Mouse (Mus musculus): ENCODE data around the gene Neurod6. TPM values are rescaled to one million over a fixed set of nuclear protein-coding genes. Genes with fewer than 3 reads are reported as not detected.

The Neurod6 gene
- polyA plus RNA-seq, 1 experiment from 2014 or later: 18.0 TPM

DNA sequence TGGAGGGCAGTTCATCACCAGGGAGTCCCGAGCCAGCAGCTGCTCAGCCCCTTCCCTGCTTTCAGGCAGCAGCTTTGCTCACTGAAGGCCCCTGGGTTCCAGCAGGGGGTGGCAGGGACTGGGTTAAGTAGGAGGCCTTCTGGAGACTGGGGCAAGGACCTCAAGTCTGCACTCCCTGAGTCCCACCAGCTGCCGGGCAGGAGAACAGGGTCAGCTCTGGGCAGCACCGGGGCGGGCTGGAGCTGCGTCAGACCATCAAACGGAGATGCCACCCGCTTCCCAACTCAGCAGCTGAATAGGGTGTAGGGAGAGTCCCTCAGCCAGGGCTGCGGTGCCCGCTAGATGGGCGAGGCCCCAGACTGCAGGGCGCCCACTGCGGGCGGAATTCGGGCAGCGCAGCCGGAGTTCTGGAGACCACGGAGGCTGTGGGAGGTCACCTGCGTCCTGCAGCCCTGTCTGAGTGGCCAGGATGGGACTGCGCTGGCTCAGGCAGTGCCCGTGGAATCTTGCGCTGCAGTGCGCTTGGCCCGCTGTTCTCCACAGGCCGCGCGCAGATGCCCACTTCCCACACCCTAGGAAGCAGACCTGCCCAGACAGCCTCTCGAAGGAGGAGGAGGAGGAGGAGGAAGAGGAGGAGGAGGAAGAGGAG, 4.3 kb downstream of the Neurod6 start:
- WGBS: 2% methylated on average over 27 of the region's 27 CpGs
- Histone ChIP-seq H3K36me3 (no peaks in the 10 kb centered on the region), H3K4me1 (peaks cover 9% of the 10 kb centered on the region), H3K27me3 (peaks cover 13% of the 10 kb centered on the region; the same call in 1 of the 2 replicates), H3K27ac (0 out of 2 replicates have a peak overlapping the region, but pooled peaks have one; percentile 25), H3K4me2 (replicated peaks) (peak overlapping the region; percentile 62), H3K4me3 (peak overlapping the region; percentile 39), H3K9me3 (replicated peaks) (no peaks in the 10 kb centered on the region), H3K9ac (peak overlapping the region; percentile 59)
- ATAC-seq (ENCODE audit: low FRiP score): peak; percentile 77

DNA sequence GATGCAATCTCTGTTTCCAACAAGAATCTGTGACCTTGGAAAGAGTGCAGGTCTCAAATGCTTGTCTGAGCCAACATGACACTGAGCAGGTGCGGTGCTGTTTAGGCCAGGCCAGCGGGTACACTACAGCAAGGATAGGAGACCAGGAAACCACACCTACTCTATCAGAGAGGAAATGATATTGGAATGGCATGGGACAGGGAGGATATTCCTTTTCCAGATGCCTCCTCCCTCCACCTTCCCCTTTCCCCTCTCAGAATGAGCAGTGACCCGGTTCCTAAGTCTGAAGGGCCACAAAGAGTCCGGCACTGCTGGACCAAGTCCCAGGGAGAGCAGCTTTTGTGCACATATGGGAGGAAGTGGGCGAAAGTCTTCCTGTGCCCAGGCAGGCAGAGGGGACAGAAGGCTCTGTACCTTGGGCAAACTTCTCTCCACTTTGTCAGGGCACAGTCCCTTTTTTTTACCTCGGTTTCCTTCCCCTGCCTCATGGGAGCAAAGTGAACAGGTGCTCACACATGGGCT, 4.9 kb downstream of the Neurod6 start:
- Histone ChIP-seq H3K4me2 (replicated peaks) (peak overlapping the region; percentile 62), H3K9me3 (replicated peaks) (no peaks in the 10 kb centered on the region), H3K4me1 (peaks cover 9% of the 10 kb centered on the region), H3K4me3 (no peak overlapping the region), H3K27me3 (peaks cover 13% of the 10 kb centered on the region; the same call in 1 of the 2 replicates), H3K36me3 (no peaks in the 10 kb centered on the region), H3K9ac (no peak overlapping the region), H3K27ac (no peak overlapping the region)
- WGBS: 63% methylated on average over 6 of the region's 6 CpGs
- no peak for ATAC-seq (ENCODE audit: low FRiP score)

DNA sequence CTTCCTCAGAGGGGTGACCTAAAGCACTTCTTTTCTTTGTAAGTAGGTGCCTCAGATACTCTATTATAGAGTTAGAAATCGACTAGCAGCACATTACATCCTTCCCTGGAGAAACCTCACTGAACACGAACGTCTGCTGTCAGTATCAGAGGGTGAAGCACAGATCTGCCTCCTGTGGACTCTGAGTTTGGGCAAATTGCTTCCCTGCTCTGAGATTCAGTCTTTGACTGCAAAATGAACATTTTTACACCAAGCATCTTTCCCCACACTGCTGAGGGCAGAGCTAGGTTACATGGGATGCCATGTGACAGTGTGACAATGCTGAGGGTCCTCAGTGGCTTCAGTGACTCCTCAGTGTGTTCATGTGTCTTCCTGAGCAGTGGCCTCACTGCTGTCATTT, 13.3 kb downstream of the Neurod6 start:
- H3K9me3 ChIP-seq (replicated peaks): no peaks in the 10 kb centered on the region
- H3K27ac ChIP-seq: no peak overlapping the region
- H3K27me3 ChIP-seq: no peaks in the 10 kb centered on the region
- no peak for ATAC-seq (ENCODE audit: low FRiP score)
- no peak overlapping the region for H3K4me2 ChIP-seq (replicated peaks)
- H3K4me1 ChIP-seq: no peaks in the 10 kb centered on the region
- H3K36me3 ChIP-seq: no peaks in the 10 kb centered on the region
- H3K9ac ChIP-seq: no peak overlapping the region
- 72% methylated on average over 3 of the region's 3 CpGs for WGBS
- H3K4me3 ChIP-seq: no peak overlapping the region

- Histone ChIP-seq H3K9ac (no peak overlapping the region), H3K4me2 (replicated peaks) (no peak overlapping the region), H3K4me1 (no peaks in the 10 kb centered on the region), H3K9me3 (replicated peaks) (no peaks in the 10 kb centered on the region), H3K4me3 (no peak overlapping the region), H3K27me3 (no peaks in the 10 kb centered on the region), H3K36me3 (no peaks in the 10 kb centered on the region), H3K27ac (no peak overlapping the region)
- WGBS: 64% methylated on average over 5 of the region's 5 CpGs
- ATAC-seq (ENCODE audit: low FRiP score): no peak
Measured at GRCm38 (mm10) chr6:55661126-55661915, 19.7 kb downstream of the Neurod6 start.

- H3K27ac ChIP-seq: no peak overlapping the region
- no peak for ATAC-seq (ENCODE audit: low FRiP score)
- no peak overlapping the region for H3K4me3 ChIP-seq
- no peaks in the 10 kb centered on the region for H3K27me3 ChIP-seq
- no peak overlapping the region for H3K4me2 ChIP-seq (replicated peaks)
- no peaks in the 10 kb centered on the region for H3K36me3 ChIP-seq
- WGBS: 64% methylated on average over 3 of the region's 3 CpGs
- H3K9ac ChIP-seq: no peak overlapping the region
- peaks cover 9% of the 10 kb centered on the region; the same call in 1 of the 2 replicates for H3K4me1 ChIP-seq
- H3K9me3 ChIP-seq (replicated peaks): no peaks in the 10 kb centered on the region
Measured at GRCm38 (mm10) chr6:55649996-55650395, 31.1 kb downstream of the Neurod6 start.

DNA sequence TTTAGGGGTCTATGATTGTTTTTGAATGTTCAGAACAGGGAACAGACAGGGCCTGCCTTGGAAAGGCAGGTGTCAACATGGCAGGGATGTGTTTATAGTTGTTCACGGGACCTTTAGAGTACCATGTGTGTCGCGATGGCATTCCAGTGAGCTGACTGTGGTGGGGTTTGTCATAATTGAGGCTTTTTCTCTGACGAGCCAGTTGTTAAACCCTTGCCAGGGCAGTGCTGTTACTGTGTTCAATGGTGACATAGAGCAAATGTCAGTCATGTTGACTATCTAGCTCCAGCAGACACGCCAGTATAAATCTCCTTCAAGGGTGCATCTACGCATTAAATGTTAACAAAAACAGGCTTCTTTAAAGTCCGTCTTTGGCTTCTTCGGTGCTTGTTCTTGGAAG, 31.5 kb downstream of the Neurod6 start:
- Histone ChIP-seq H3K27me3 (no peaks in the 10 kb centered on the region), H3K9ac (no peak overlapping the region), H3K36me3 (no peaks in the 10 kb centered on the region), H3K4me1 (peaks cover 9% of the 10 kb centered on the region; the same call in 1 of the 2 replicates), H3K9me3 (replicated peaks) (no peaks in the 10 kb centered on the region), H3K27ac (no peak overlapping the region), H3K4me2 (replicated peaks) (no peak overlapping the region), H3K4me3 (no peak overlapping the region)
- WGBS: 77% methylated on average over 8 of the region's 8 CpGs
- no peak for ATAC-seq (ENCODE audit: low FRiP score)

DNA sequence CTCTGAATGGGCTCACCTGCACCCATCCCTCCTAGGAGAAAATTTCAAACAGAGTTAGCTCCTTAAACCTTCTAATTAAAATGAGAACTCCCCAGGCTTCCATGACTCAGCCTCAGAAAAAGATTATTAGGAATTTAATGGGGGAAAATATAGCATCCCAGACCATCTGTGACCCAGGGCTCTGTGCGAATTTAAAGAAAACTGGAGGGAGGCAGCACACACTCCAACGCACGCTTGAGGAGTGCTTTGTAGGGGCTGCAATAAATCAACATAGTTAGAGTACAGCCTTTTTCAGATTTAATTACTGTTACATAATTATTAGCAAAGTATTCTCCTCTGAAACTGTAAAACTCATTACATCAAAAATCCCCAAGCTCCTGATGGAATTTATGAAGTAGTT, 32.2 kb downstream of the Neurod6 start:
- Histone ChIP-seq H3K9ac (no peak overlapping the region), H3K4me3 (no peak overlapping the region), H3K9me3 (replicated peaks) (no peaks in the 10 kb centered on the region), H3K4me1 (peaks cover 9% of the 10 kb centered on the region; the same call in 1 of the 2 replicates), H3K4me2 (replicated peaks) (no peak overlapping the region), H3K27ac (no peak overlapping the region), H3K36me3 (no peaks in the 10 kb centered on the region), H3K27me3 (no peaks in the 10 kb centered on the region)
- ATAC-seq (ENCODE audit: low FRiP score): no peak
- WGBS: 52% methylated on average over 3 of the region's 3 CpGs

GRCm38 (mm10) chr6:55647771-55648280, 33.2 kb downstream of the Neurod6 start:
- Histone ChIP-seq H3K4me3 (no peak overlapping the region), H3K27ac (no peak overlapping the region), H3K36me3 (no peaks in the 10 kb centered on the region), H3K9ac (no peak overlapping the region), H3K4me2 (replicated peaks) (no peak overlapping the region), H3K27me3 (no peaks in the 10 kb centered on the region), H3K9me3 (replicated peaks) (no peaks in the 10 kb centered on the region), H3K4me1 (peaks cover 9% of the 10 kb centered on the region; the same call in 1 of the 2 replicates)
- no peak for ATAC-seq (ENCODE audit: low FRiP score)
- WGBS: 65% methylated on average over 8 of the region's 8 CpGs

GRCm38 (mm10) chr6:55646824-55647560, 34.1 kb downstream of the Neurod6 start:
- H3K9me3 ChIP-seq (replicated peaks): no peaks in the 10 kb centered on the region
- H3K4me1 ChIP-seq: peaks cover 9% of the 10 kb centered on the region; the same call in 1 of the 2 replicates
- H3K36me3 ChIP-seq: no peaks in the 10 kb centered on the region
- H3K4me2 ChIP-seq (replicated peaks): no peak overlapping the region
- no peak overlapping the region for H3K4me3 ChIP-seq
- 49% methylated on average over 9 of the region's 9 CpGs for WGBS
- H3K27me3 ChIP-seq: no peaks in the 10 kb centered on the region
- H3K27ac ChIP-seq: no peak overlapping the region
- H3K9ac ChIP-seq: no peak overlapping the region
- ATAC-seq (ENCODE audit: low FRiP score): 0 out of 2 replicates have a peak, but pooled peaks have one; percentile 15

DNA sequence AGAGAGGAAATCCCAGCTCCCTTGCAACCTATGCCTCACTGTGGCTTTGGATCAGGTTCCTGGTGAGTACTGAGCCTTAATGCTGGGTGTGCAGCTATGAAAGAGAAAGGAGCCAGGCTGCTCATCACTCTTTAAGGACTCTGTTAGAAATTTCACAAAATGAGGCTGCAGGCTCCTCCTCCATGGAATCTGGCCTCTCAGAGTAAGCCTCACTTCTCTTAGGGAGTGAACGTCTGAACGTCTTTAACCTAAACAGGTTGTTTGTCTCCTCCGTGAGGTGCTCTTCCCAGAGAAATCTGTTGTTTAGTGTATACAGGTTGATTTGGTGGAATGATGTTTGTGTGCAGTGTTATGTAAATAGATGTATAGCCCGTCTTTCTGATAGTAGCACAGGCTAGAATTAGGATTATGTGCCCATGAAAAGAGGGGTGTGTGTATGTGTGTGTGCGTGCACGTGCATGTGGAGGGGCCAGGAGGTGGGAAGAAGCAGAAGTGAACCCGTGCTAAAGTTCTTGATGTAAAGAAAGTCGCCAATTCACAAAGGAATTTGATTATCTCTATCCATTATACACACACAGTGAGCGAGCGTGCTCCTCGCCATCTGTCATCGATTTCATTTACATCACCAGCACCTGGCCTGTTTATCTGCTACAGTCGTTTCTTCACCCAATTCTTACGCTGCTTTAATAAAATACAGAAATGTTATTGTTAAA, 34.8 kb downstream of the Neurod6 start:
- 61% methylated on average over 14 of the region's 14 CpGs for WGBS
- Histone ChIP-seq H3K4me2 (replicated peaks) (no peak overlapping the region), H3K9me3 (replicated peaks) (no peaks in the 10 kb centered on the region), H3K9ac (no peak overlapping the region), H3K36me3 (no peaks in the 10 kb centered on the region), H3K27ac (no peak overlapping the region), H3K27me3 (no peaks in the 10 kb centered on the region), H3K4me3 (no peak overlapping the region), H3K4me1 (peaks cover 9% of the 10 kb centered on the region; the same call in 1 of the 2 replicates)
- ATAC-seq (ENCODE audit: low FRiP score): peak; percentile 64

- no peak for ATAC-seq (ENCODE audit: low FRiP score)
- no peaks in the 10 kb centered on the region for H3K4me1 ChIP-seq
- 77% methylated on average over 1 of the region's 1 CpGs for WGBS
- H3K4me2 ChIP-seq (replicated peaks): no peak overlapping the region
- H3K36me3 ChIP-seq: no peaks in the 10 kb centered on the region
- H3K4me3 ChIP-seq: no peak overlapping the region
- H3K9ac ChIP-seq: no peak overlapping the region
- no peaks in the 10 kb centered on the region for H3K27me3 ChIP-seq
- H3K27ac ChIP-seq: no peak overlapping the region
- 0 out of 2 replicates have a peak, but pooled peaks cover 2% of the 10 kb centered on the region for H3K9me3 ChIP-seq (replicated peaks)
Measured at GRCm38 (mm10) chr6:55634662-55635061, 46.4 kb downstream of the Neurod6 start.
